Mouse (Mus musculus): ENCODE data around the gene Srsx.
"Not testable (repeated sequence)": the region's sequence is repeated elsewhere in the genome, so short reads cannot be mapped to it uniquely, and the experiment has no call there.

The Srsx gene

GRCm38 (mm10) chrX:123222381-123222780 is at the start of gene Srsx:
TSS of gene Srsx (minus strand) at chrX:123222481.
- not testable (repeated sequence) for DNase-seq (ENCODE audit: low spot score)

GRCm38 (mm10) chrX:123246807-123247206 is 24.5 kb upstream of the Srsx start, which contains the start of gene Gm17577:
TSS of gene Gm17577 (minus strand) at chrX:123246907.
- DNase-seq (ENCODE audit: low spot score): not testable (repeated sequence)
